Mouse (Mus musculus) frontal cortex, postnatal 36 days (tissue): Measurements from ENCODE around the gene Stab2.

Experiments
- DNase-seq, 2 experiments: peaks; one replicate each; pipeline ENCODE4 v3.0.0; 2022; ENCODE audit warnings: low spot score in 2 of 2

The Stab2 gene

GRCm38 (mm10) chr10:86990666-86991065 lies 17.2 kb downstream of the Stab2 start:
- DNase-seq = no peak

GRCm38 (mm10) chr10:86989838-86990237 lies 18.0 kb downstream of the Stab2 start:
- DNase-seq = no peak

GRCm38 (mm10) chr10:86976001-86976726 lies 31.7 kb downstream of the Stab2 start:
- peak; percentile 43 to 61 for DNase-seq

GRCm38 (mm10) chr10:86973276-86973675 lies 34.5 kb downstream of the Stab2 start:
- no peak for DNase-seq

GRCm38 (mm10) chr10:86972503-86972826 lies 35.4 kb downstream of the Stab2 start:
- DNase-seq = peak in 1 of 2 experiments; percentile 3

GRCm38 (mm10) chr10:86971680-86972502 lies 35.9 kb downstream of the Stab2 start:
- DNase-seq = peak; percentile 47 to 78

GRCm38 (mm10) chr10:86969346-86969745 lies 38.5 kb downstream of the Stab2 start:
- peak in 1 of 2 experiments; percentile 22 for DNase-seq

- DNase-seq = peak; percentile 20 to 43
Measured at GRCm38 (mm10) chr10:86961542-86962466, 46.0 kb downstream of the Stab2 start.

GRCm38 (mm10) chr10:86955299-86955698 lies 52.5 kb downstream of the Stab2 start:
- DNase-seq = no peak

- DNase-seq = no peak
Measured at GRCm38 (mm10) chr10:86952696-86953095, 55.1 kb downstream of the Stab2 start.

- no peak for DNase-seq
Measured at GRCm38 (mm10) chr10:86950806-86951205, 57.0 kb downstream of the Stab2 start.

- no peak for DNase-seq
Measured at GRCm38 (mm10) chr10:86949886-86950285, 57.9 kb downstream of the Stab2 start.

GRCm38 (mm10) chr10:86947541-86947940 lies 60.3 kb downstream of the Stab2 start:
- no peak for DNase-seq

GRCm38 (mm10) chr10:86940591-86940990 lies 67.2 kb downstream of the Stab2 start:
- no peak for DNase-seq

- no peak for DNase-seq
Measured at GRCm38 (mm10) chr10:86934376-86934775, 73.4 kb downstream of the Stab2 start.

GRCm38 (mm10) chr10:86933906-86934305 lies 73.9 kb downstream of the Stab2 start:
- no peak for DNase-seq

GRCm38 (mm10) chr10:86933180-86933695 lies 74.6 kb downstream of the Stab2 start:
- no peak for DNase-seq

GRCm38 (mm10) chr10:86923602-86924001 lies 84.2 kb downstream of the Stab2 start:
- DNase-seq = no peak

- DNase-seq = no peak
Measured at GRCm38 (mm10) chr10:86915595-86915994, 92.2 kb downstream of the Stab2 start.

- DNase-seq = no peak
Measured at GRCm38 (mm10) chr10:86908562-86908961, 99.3 kb downstream of the Stab2 start.

- peak in 1 of 2 experiments; percentile 16 for DNase-seq
Measured at GRCm38 (mm10) chr10:86907043-86907442, 100.8 kb downstream of the Stab2 start.

- DNase-seq = no peak
Measured at GRCm38 (mm10) chr10:86895531-86895930, 112.3 kb downstream of the Stab2 start.
